Mouse (Mus musculus) thymus, adult 2 months (tissue): ENCODE data around the gene Tex52.

Experiments
- CTCF ChIP-seq: fragments of 200-500 bp; IDR thresholded peaks from 2 replicates; pipeline ENCODE4 v1.5.1; 2012; ENCODE audit warnings: mild to moderate bottlenecking, control low read depth, low read length, moderate library complexity, borderline replicate concordance; ENCODE audit not compliant: control insufficient read depth, poor library complexity, insufficient read depth; ENCODE audit errors: extremely low read depth
- POLR2A ChIP-seq: fragments of 200-500 bp; IDR thresholded peaks from 2 replicates; pipeline ENCODE4 v1.6.1; 2012; ENCODE audit warnings: mild to moderate bottlenecking, low read length, control low read depth, moderate library complexity; ENCODE audit not compliant: control insufficient read depth, poor library complexity, insufficient read depth; ENCODE audit errors: extremely low read depth

DNA sequence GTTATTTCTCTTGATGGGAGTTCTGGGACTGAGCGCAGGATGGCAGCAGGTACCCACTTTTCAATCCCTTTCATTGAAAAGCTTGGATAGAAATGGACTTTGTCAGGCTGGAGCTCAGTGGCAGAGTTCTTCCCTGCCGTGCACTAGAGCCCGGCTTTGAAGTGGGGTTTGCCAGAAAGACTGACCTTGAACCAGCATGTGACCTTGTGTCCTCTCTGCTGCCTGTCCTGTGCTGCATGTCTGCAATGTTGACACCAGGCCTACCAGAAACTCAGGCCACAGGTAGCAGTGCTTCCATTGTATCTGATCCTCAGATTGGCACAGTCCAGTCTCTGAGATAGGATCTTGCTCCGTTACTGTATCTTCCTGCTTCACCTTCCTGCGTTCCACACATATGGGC, 5.2 kb upstream of the Tex52 start:
- TF ChIP-seq CTCF (no peak), POLR2A (no peak)
